Mouse (Mus musculus) MEL (cell line): ENCODE measurements around the gene Grk4. TPM values are rescaled to one million over a fixed set of nuclear protein-coding genes. Genes with fewer than 3 reads are reported as not detected.

Experiments
- DNase-seq: peaks from one replicate; pipeline ENCODE4 v3.0.0; 2011; ENCODE audit warnings: low read depth, low spot score
- H3K27ac ChIP-seq: 2 replicates; pipeline ENCODE4 v1.5.1; 2012; ENCODE audit warnings: low read depth, mild to moderate bottlenecking, control low read depth, low read length, moderate library complexity; ENCODE audit not compliant: control insufficient read depth
- H3K27me3 ChIP-seq, 2 experiments: fragments of 150-350 bp in 1 of 2; sonication (generic) in 1 of 2; 2 replicates each; pipeline ENCODE4 v1.6.1; 2012; ENCODE audit warnings: low read length in 2 of 2, mild to moderate bottlenecking in 2 of 2, improper control_type of control experiment in 1 of 2, moderate library complexity in 1 of 2; ENCODE audit not compliant: insufficient read depth in 2 of 2, control insufficient read depth in 1 of 2
- H3K36me3 ChIP-seq, 2 experiments: 2 replicates each; pipeline ENCODE4 v1.6.1; 2012 to 2014; ENCODE audit warnings: low read length in 2 of 2, improper control_type of control experiment in 1 of 2, inconsistent platforms in 1 of 2, mild to moderate bottlenecking in 1 of 2; ENCODE audit not compliant: insufficient read depth in 2 of 2, control insufficient read depth in 1 of 2
- H3K4me1 ChIP-seq, 2 experiments: fragments of 150-350 bp in 1 of 2; sonication (generic) in 1 of 2; 2 replicates each; pipeline ENCODE4 v1.6.1; 2012; ENCODE audit warnings: low read length in 2 of 2, improper control_type of control experiment in 1 of 2, mild to moderate bottlenecking in 1 of 2; ENCODE audit not compliant: insufficient read depth in 2 of 2, control insufficient read depth in 1 of 2
- H3K4me3 ChIP-seq, 2 experiments: fragments of 150-350 bp in 1 of 2; sonication (generic) in 1 of 2; 2 replicates each; pipeline ENCODE4 v1.5.1; 2012; ENCODE audit warnings: low read depth in 2 of 2, low read length in 2 of 2, mild to moderate bottlenecking in 2 of 2, moderate library complexity in 2 of 2, control low read depth in 1 of 2, improper control_type of control experiment in 1 of 2; ENCODE audit not compliant: control insufficient read depth in 1 of 2, insufficient read depth in 1 of 2
- H3K79me2 ChIP-seq: 2 replicates; pipeline ENCODE4 v1.6.1; 2012; ENCODE audit warnings: mild to moderate bottlenecking, low read length, moderate library complexity; ENCODE audit not compliant: control insufficient read depth, poor library complexity, insufficient read depth
- H3K9ac ChIP-seq: 2 replicates; pipeline ENCODE4 v1.6.1; 2012; ENCODE audit warnings: low read depth, mild to moderate bottlenecking, control low read depth, low read length, moderate library complexity; ENCODE audit not compliant: control insufficient read depth, poor library complexity, severe bottlenecking
- H3K9me3 ChIP-seq: fragments of 150-350 bp; sonication (generic); replicated peaks from 2 replicates; pipeline ENCODE4 v1.6.1; 2012; ENCODE audit warnings: mild to moderate bottlenecking, low read length, improper control_type of control experiment, moderate library complexity; ENCODE audit not compliant: insufficient read depth
- BHLHE40 ChIP-seq: IDR thresholded peaks from 2 replicates; pipeline ENCODE4 v1.6.1; 2012; ENCODE audit warnings: low read depth, mild to moderate bottlenecking, inconsistent platforms, low read length, improper control_type of control experiment, borderline replicate concordance
- CHD1 ChIP-seq: IDR thresholded peaks from 2 replicates; pipeline ENCODE4 v1.6.1; 2012; ENCODE audit warnings: low read depth, mild to moderate bottlenecking, inconsistent platforms, low read length, improper control_type of control experiment
- ELF1 ChIP-seq: IDR thresholded peaks from 2 replicates; pipeline ENCODE4 v1.6.1; 2014; ENCODE audit warnings: low read depth, mild to moderate bottlenecking, inconsistent platforms, low read length, improper control_type of control experiment, moderate library complexity
- ETS1 ChIP-seq: IDR thresholded peaks from 2 replicates; pipeline ENCODE4 v1.6.1; 2012; ENCODE audit warnings: low read depth, mild to moderate bottlenecking, inconsistent platforms, low read length, improper control_type of control experiment, moderate library complexity
- GABPA ChIP-seq: IDR thresholded peaks from 2 replicates; pipeline ENCODE4 v1.6.1; 2012; ENCODE audit warnings: low read depth, mild to moderate bottlenecking, inconsistent platforms, low read length, improper control_type of control experiment, moderate library complexity
- GATA1 ChIP-seq: IDR thresholded peaks from 2 replicates; pipeline ENCODE4 v1.6.1; 2011; ENCODE audit warnings: low read depth, low read length, improper control_type of control experiment
- HCFC1 ChIP-seq: IDR thresholded peaks from 2 replicates; pipeline ENCODE4 v1.6.1; 2012; ENCODE audit warnings: low read depth, mild to moderate bottlenecking, inconsistent platforms, low read length, improper control_type of control experiment, moderate library complexity
- JUND ChIP-seq: IDR thresholded peaks from 2 replicates; pipeline ENCODE4 v1.6.1; 2011; ENCODE audit warnings: low read depth, mild to moderate bottlenecking, improper control_type of control experiment, low read length
- KAT2A ChIP-seq: conservative IDR thresholded peaks from 2 replicates; pipeline ENCODE4 v1.6.1; 2012; ENCODE audit warnings: low read depth, low read length, improper control_type of control experiment, inconsistent platforms
- MAZ ChIP-seq: IDR thresholded peaks from 2 replicates; pipeline ENCODE4 v1.6.1; 2012; ENCODE audit warnings: low read depth, mild to moderate bottlenecking, inconsistent platforms, low read length, improper control_type of control experiment
- MXI1 ChIP-seq: IDR thresholded peaks from 2 replicates; pipeline ENCODE4 v1.6.1; 2011; ENCODE audit warnings: mild to moderate bottlenecking, low read depth, low read length, improper control_type of control experiment
- MYB ChIP-seq: IDR thresholded peaks from 2 replicates; pipeline ENCODE4 v1.6.1; 2011; ENCODE audit warnings: mild to moderate bottlenecking, low read depth, low read length, improper control_type of control experiment
- MYC ChIP-seq: IDR thresholded peaks from 2 replicates; pipeline ENCODE4 v1.6.1; 2011; ENCODE audit warnings: low read depth, mild to moderate bottlenecking, low read length, improper control_type of control experiment, moderate library complexity
- NELFE ChIP-seq: IDR thresholded peaks from 2 replicates; pipeline ENCODE4 v1.6.1; 2011; ENCODE audit warnings: low read depth, low read length, improper control_type of control experiment
- NRF1 ChIP-seq: IDR thresholded peaks from 2 replicates; pipeline ENCODE4 v1.6.1; 2014; ENCODE audit warnings: low read depth, mild to moderate bottlenecking, inconsistent platforms, low read length, improper control_type of control experiment, moderate library complexity; ENCODE audit not compliant: poor library complexity, insufficient read depth, severe bottlenecking
- POLR2A ChIP-seq, 2 experiments: IDR thresholded peaks; 2 replicates each; pipeline ENCODE4 v1.6.1; 2011 to 2012; ENCODE audit warnings: low read length in 2 of 2, mild to moderate bottlenecking in 2 of 2, control low read depth in 1 of 2, improper control_type of control experiment in 1 of 2, low read depth in 1 of 2, moderate library complexity in 1 of 2; ENCODE audit not compliant: control insufficient read depth in 1 of 2, insufficient read depth in 1 of 2, poor library complexity in 1 of 2
- POLR2AphosphoS2 ChIP-seq: IDR thresholded peaks from 2 replicates; pipeline ENCODE4 v1.6.1; 2011; ENCODE audit warnings: low read length, improper control_type of control experiment
- POLR2AphosphoS5 ChIP-seq: IDR thresholded peaks from 2 replicates; pipeline ENCODE4 v1.6.1; 2012; ENCODE audit warnings: low read depth, borderline replicate concordance, mild to moderate bottlenecking, inconsistent platforms, low read length, moderate library complexity, mixed read lengths
- RAD21 ChIP-seq: IDR thresholded peaks from 2 replicates; pipeline ENCODE4 v1.6.1; 2011; ENCODE audit warnings: mild to moderate bottlenecking, low read depth, low read length, improper control_type of control experiment
- RCOR1 ChIP-seq: IDR thresholded peaks from 2 replicates; pipeline ENCODE4 v1.6.1; 2012; ENCODE audit warnings: low read depth, mild to moderate bottlenecking, inconsistent platforms, low read length, improper control_type of control experiment
- SIN3A ChIP-seq: IDR thresholded peaks from 2 replicates; pipeline ENCODE4 v1.6.1; 2012; ENCODE audit warnings: low read length, improper control_type of control experiment, inconsistent platforms
- SMC3 ChIP-seq: IDR thresholded peaks from 2 replicates; pipeline ENCODE4 v1.6.1; 2011; ENCODE audit warnings: low read depth, low read length, improper control_type of control experiment
- TAL1 ChIP-seq: IDR thresholded peaks from 2 replicates; pipeline ENCODE4 v1.6.1; 2012; ENCODE audit warnings: mild to moderate bottlenecking, inconsistent platforms, low read length, moderate library complexity, mixed read lengths
- TCF12 ChIP-seq: IDR thresholded peaks from 2 replicates; pipeline ENCODE4 v1.6.1; 2014; ENCODE audit warnings: low read depth, mild to moderate bottlenecking, inconsistent platforms, low read length, improper control_type of control experiment, moderate library complexity
- UBTF ChIP-seq: IDR thresholded peaks from 2 replicates; pipeline ENCODE4 v1.6.1; 2012; ENCODE audit warnings: low read depth, mild to moderate bottlenecking, inconsistent platforms, low read length, improper control_type of control experiment, moderate library complexity, borderline replicate concordance; ENCODE audit not compliant: insufficient read depth
- USF2 ChIP-seq, 2 experiments: IDR thresholded peaks; 2 replicates each; pipeline ENCODE4 v1.6.1; 2011 to 2012; ENCODE audit warnings: improper control_type of control experiment in 2 of 2, low read length in 2 of 2, borderline replicate concordance in 1 of 2, inconsistent platforms in 1 of 2, low read depth in 1 of 2, mild to moderate bottlenecking in 1 of 2; ENCODE audit not compliant: insufficient read depth in 1 of 2
- ZC3H11A ChIP-seq: IDR thresholded peaks from 2 replicates; pipeline ENCODE4 v1.6.1; 2012; ENCODE audit warnings: low read depth, mild to moderate bottlenecking, inconsistent platforms, low read length, improper control_type of control experiment
- ZKSCAN1 ChIP-seq: IDR thresholded peaks from 2 replicates; pipeline ENCODE4 v1.6.1; 2012; ENCODE audit warnings: low read depth, mild to moderate bottlenecking, inconsistent platforms, low read length, improper control_type of control experiment, moderate library complexity
- ZMIZ1 ChIP-seq: IDR thresholded peaks from 2 replicates; pipeline ENCODE4 v1.6.1; 2012; ENCODE audit warnings: low read depth, mild to moderate bottlenecking, inconsistent platforms, low read length, improper control_type of control experiment, moderate library complexity
- ZNF384 ChIP-seq: IDR thresholded peaks from 2 replicates; pipeline ENCODE4 v1.6.1; 2012; ENCODE audit warnings: low read depth, mild to moderate bottlenecking, inconsistent platforms, low read length, improper control_type of control experiment
- polyA plus RNA-seq, 2 experiments: library from polyadenylated mRNA; stranded (reverse) in 1 of 2; unstranded in 1 of 2; fragments of >175 nt in 1 of 2; fragments of >200 nt in 1 of 2; gene quantifications; 2 replicates each; pipeline versions ENCODE4 v1.2.1 to v1.2.4; 2012; ENCODE audit warnings: low replicate concordance in 2 of 2, low read depth in 1 of 2; ENCODE audit not compliant: insufficient read length in 2 of 2, insufficient read depth in 1 of 2, missing spikeins in 1 of 2
- total RNA-seq: library from RNA; depleted of rRNA; stranded (reverse); fragments of 300-350 nt; gene quantifications from 2 replicates; pipeline ENCODE4 v1.2.3, GENCODE M21; 2012

Grk4 gene
- total and polyA plus RNA-seq, 3 experiments: 0.70 to 0.81 TPM; not detected in 1

- Histone ChIP-seq H3K79me2 (no peaks in the 10 kb centered on the region), H3K9ac (no peak overlapping the region), H3K27ac (no peak overlapping the region)
- TF ChIP-seq ELF1: no peak
- TF ChIP-seq CHD1: no peak
- no peak for TF ChIP-seq ETS1
- no peak for TF ChIP-seq GATA1
- TF ChIP-seq JUND: no peak
- no peak for TF ChIP-seq MAZ
- TF ChIP-seq NRF1: no peak
- no peak for TF ChIP-seq GABPA
- no peak for TF ChIP-seq UBTF
- TF ChIP-seq MYB: no peak
- TF ChIP-seq POLR2AphosphoS5: no peak
- no peak for TF ChIP-seq POLR2A (IDR thresholded peaks at IDR 0.05; ENCODE audit: control insufficient read depth in 1 of 2, insufficient read depth in 1 of 2, low read depth in 1 of 2, low read length in 2 of 2, poor library complexity in 1 of 2)
- TF ChIP-seq SIN3A: no peak
- TF ChIP-seq MYC: no peak
- TF ChIP-seq, all 39 proteins: peak for 0
- Histone ChIP-seq H3K9me3 (no peaks in the 10 kb centered on the region), H3K4me3 (no peak overlapping the region), H3K36me3 (peaks cover 7 to 32% of the 10 kb centered on the region in 2 experiments; a peak in 3 of 4 replicates), H3K27me3 (no peaks in the 10 kb centered on the region), H3K4me1 (peaks cover 0 to 7% of the 10 kb centered on the region in 2 experiments; a peak in 2 of 4 replicates)
- DNase-seq: no peak
Observed at GRCm38 (mm10) chr5:34641991-34642390, 18.2 kb upstream of the Grk4 start.

- Histone ChIP-seq H3K36me3 (peaks cover 2 to 37% of the 10 kb centered on the region in 2 experiments; a peak in 3 of 4 replicates), H3K4me3 (no peak overlapping the region), H3K9ac (no peak overlapping the region), H3K27ac (no peak overlapping the region), H3K9me3 (no peaks in the 10 kb centered on the region), H3K79me2 (no peaks in the 10 kb centered on the region), H3K4me1 (no peaks in the 10 kb centered on the region; a peak in 1 of 4 replicates), H3K27me3 (no peaks in the 10 kb centered on the region)
- DNase-seq: peak; percentile 78
- TF ChIP-seq MYB: no peak
- peak; percentile 72 for TF ChIP-seq SMC3
- TF ChIP-seq HCFC1: no peak
- TF ChIP-seq KAT2A: no peak
- no peak for TF ChIP-seq TAL1
- TF ChIP-seq POLR2AphosphoS5: no peak
- TF ChIP-seq POLR2AphosphoS2: no peak
- no peak for TF ChIP-seq ELF1
- no peak for TF ChIP-seq TCF12
- peak; percentile 77 for TF ChIP-seq RAD21
- no peak for TF ChIP-seq ZMIZ1
- no peak for TF ChIP-seq ZKSCAN1
- no peak for TF ChIP-seq GATA1
- TF ChIP-seq RCOR1: no peak
- TF ChIP-seq NELFE: no peak
- TF ChIP-seq POLR2A (IDR thresholded peaks at IDR 0.05; ENCODE audit: control insufficient read depth in 1 of 2, insufficient read depth in 1 of 2, low read depth in 1 of 2, low read length in 2 of 2, poor library complexity in 1 of 2): no peak
- 0 out of 2 replicates have a peak, but pooled peaks have one; percentile 7 for TF ChIP-seq MXI1
- TF ChIP-seq BHLHE40: no peak
- TF ChIP-seq ZC3H11A: peak; percentile 75
- TF ChIP-seq ZNF384: no peak
- no peak for TF ChIP-seq USF2 (IDR thresholded peaks at IDR 0.05; ENCODE audit: borderline replicate concordance in 1 of 2, insufficient read depth in 1 of 2, low read depth in 1 of 2, low read length in 2 of 2)
- no peak for TF ChIP-seq MYC
- TF ChIP-seq SIN3A: no peak
- no peak for TF ChIP-seq CHD1
- TF ChIP-seq ETS1: no peak
Observed at GRCm38 (mm10) chr5:34642932-34643331, 17.2 kb upstream of the Grk4 start.
